Mouse (Mus musculus): Measurements from ENCODE around the gene Cox7a1.

DNA sequence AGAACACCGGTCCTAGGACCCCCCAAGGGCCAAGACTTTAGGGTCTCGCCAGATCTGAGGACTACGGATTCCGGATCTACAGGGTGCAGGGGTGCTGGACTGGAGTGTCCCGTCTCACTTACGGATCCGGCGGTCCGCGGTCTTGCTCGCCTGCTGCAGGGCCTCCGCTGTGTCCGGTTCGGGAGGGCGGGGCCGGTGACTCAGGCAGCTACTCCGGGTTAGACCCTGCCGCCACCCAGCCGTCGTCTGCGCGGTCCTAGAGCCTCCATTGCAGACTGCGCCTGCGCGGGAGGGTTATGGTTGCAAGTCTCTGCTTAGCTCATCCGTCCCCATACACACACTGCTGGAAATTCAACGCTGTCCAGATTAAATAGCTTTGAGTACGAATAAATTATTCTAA, 10.9 kb downstream of the Cox7a1 start:
- TF ChIP-seq POLR2A (IDR thresholded peaks at IDR 0.05; ENCODE audit: low read depth, low read length): peak; percentile 96
- no peak for TF ChIP-seq CTCF (IDR thresholded peaks at IDR 0.05; ENCODE audit: borderline replicate concordance, insufficient read depth, low read length)

Measured in embryonic fibroblast, embryonic 13.5 days (primary cell).